Mouse (Mus musculus) layer of hippocampus, postnatal 36 days (tissue): ENCODE measurements at regions not wholly inside any gene's neighbourhood (a gene's known extent, or its start where the extent isn't known, plus 50 kb on each side); places are given as distances from the start of the nearest gene placed in this dataset.

ENCODE experiments used
- DNase-seq, 2 experiments: peaks; one replicate each; pipeline ENCODE4 v3.0.0; 2022

GRCm38 (mm10) chr1:145379739-145380138 is 604.5 kb upstream of the Rgs18 start:
- DNase-seq = peak; percentile 7 to 14

- no peak for DNase-seq
Observed at GRCm38 (mm10) chr1:145377031-145377430, 601.8 kb upstream of the Rgs18 start.

GRCm38 (mm10) chr1:145376069-145376468 is 600.8 kb upstream of the Rgs18 start:
- DNase-seq = no peak

- DNase-seq = no peak
Observed at GRCm38 (mm10) chr1:145363796-145364195, 588.6 kb upstream of the Rgs18 start.

GRCm38 (mm10) chr1:145344821-145345220 is 569.6 kb upstream of the Rgs18 start:
- no peak for DNase-seq

- DNase-seq = no peak
Observed at GRCm38 (mm10) chr1:145344356-145344755, 569.1 kb upstream of the Rgs18 start.

- DNase-seq = no peak
Observed at GRCm38 (mm10) chr1:145336879-145337278, 561.6 kb upstream of the Rgs18 start.

- DNase-seq = no peak
Observed at GRCm38 (mm10) chr1:145292931-145293330, 517.7 kb upstream of the Rgs18 start.
